Mouse (Mus musculus) lung, embryonic 16.5 days (tissue): ENCODE data around the gene Tcf7. TPM values are rescaled to one million over a fixed set of nuclear protein-coding genes. Genes with fewer than 3 reads are reported as not detected.
"Not testable (repeated sequence)": the region's sequence is repeated elsewhere in the genome, so short reads cannot be mapped to it uniquely, and the experiment has no call there.

Experiments
- ATAC-seq: fragments of 200-750 bp; cut with Nextera tagmentation; 2 replicates; pipeline ENCODE4 v1.8.0; 2017; ENCODE audit warnings: low read depth, mild to moderate bottlenecking, moderate library complexity
- H3K27ac ChIP-seq: fragments of 300-500 bp; sonication (generic); 2 replicates; pipeline ENCODE4 v1.5.1; 2014; ENCODE audit warnings: mild to moderate bottlenecking, control low read depth, low read length
- H3K27me3 ChIP-seq: fragments of 300-500 bp; sonication (generic); 2 replicates; pipeline ENCODE4 v1.6.1; 2014; ENCODE audit warnings: low read depth, low read length, mixed read lengths; ENCODE audit not compliant: control insufficient read depth, insufficient read depth
- H3K36me3 ChIP-seq: fragments of 300-500 bp; sonication (generic); 2 replicates; pipeline ENCODE4 v1.6.1; 2014; ENCODE audit warnings: low read length; ENCODE audit not compliant: control insufficient read depth, insufficient read depth
- H3K4me1 ChIP-seq: fragments of 300-500 bp; sonication (generic); replicated peaks from 2 replicates; pipeline ENCODE4 v1.6.1; 2014; ENCODE audit warnings: low read length, mixed read lengths; ENCODE audit not compliant: control insufficient read depth, insufficient read depth
- H3K4me2 ChIP-seq: fragments of 300-500 bp; sonication (generic); 2 replicates; pipeline ENCODE4 v1.6.1; 2014; ENCODE audit warnings: low read depth, low read length, control low read depth
- H3K4me3 ChIP-seq: fragments of 300-500 bp; sonication (generic); 2 replicates; pipeline ENCODE4 v1.5.1; 2014; ENCODE audit warnings: mild to moderate bottlenecking, low read length, control low read depth
- H3K9ac ChIP-seq: fragments of 300-500 bp; sonication (generic); 2 replicates; pipeline ENCODE4 v1.6.1; 2014; ENCODE audit warnings: low read length, control low read depth
- H3K9me3 ChIP-seq: fragments of 300-500 bp; sonication (generic); 2 replicates; pipeline ENCODE4 v1.6.1; 2016; ENCODE audit warnings: low read length; ENCODE audit not compliant: control insufficient read depth
- WGBS: fragments of 180-500 bp; shearing (Covaris S2); extraction: QIAGEN DNeasy Blood & Tissue Kit; methylation state at CpG from one replicate; pipeline ENCODE4 v1.1.7; 2014; 5-methylcytosine and 5-hydroxymethylcytosine counted together
- polyA plus RNA-seq: library from polyadenylated mRNA; unstranded; fragments of >200 nt; fragmentation: Nextera tagmentation; extraction: Ambion mirVana; gene quantifications from 2 replicates; pipeline ENCODE4 v1.2.1, GENCODE M21; 2015

The Tcf7 gene
- polyA plus RNA-seq, 1 experiment from 2014 or later = 16.4 TPM

GRCm38 (mm10) chr11:52227466-52228226 is 55.2 kb downstream of the Tcf7 start:
- H3K9ac ChIP-seq = no peak overlapping the region; the same call in 1 of the 2 replicates
- no peak overlapping the region for H3K27ac ChIP-seq
- no peaks in the 10 kb centered on the region for H3K36me3 ChIP-seq
- no peak for ATAC-seq
- H3K4me3 ChIP-seq = no peak overlapping the region
- 63% methylated on average over 13 of the region's 13 CpGs for WGBS
- H3K4me1 ChIP-seq = peaks cover 4% of the 10 kb centered on the region
- H3K4me2 ChIP-seq = no peak overlapping the region
- H3K9me3 ChIP-seq = no peaks in the 10 kb centered on the region
- no peaks in the 10 kb centered on the region for H3K27me3 ChIP-seq

- Histone ChIP-seq H3K9ac (no peak overlapping the region; the same call in 1 of the 2 replicates), H3K4me1 (peaks cover 4% of the 10 kb centered on the region), H3K27ac (no peak overlapping the region), H3K27me3 (no peaks in the 10 kb centered on the region), H3K9me3 (no peaks in the 10 kb centered on the region), H3K4me3 (no peak overlapping the region), H3K36me3 (no peaks in the 10 kb centered on the region), H3K4me2 (no peak overlapping the region)
- WGBS = 67% methylated on average over 3 of the region's 3 CpGs
- ATAC-seq = no peak
Observed at GRCm38 (mm10) chr11:52227053-52227452, 55.8 kb downstream of the Tcf7 start.

GRCm38 (mm10) chr11:52225986-52226599 is 56.7 kb downstream of the Tcf7 start:
- peaks cover 4% of the 10 kb centered on the region for H3K4me1 ChIP-seq
- H3K9ac ChIP-seq = no peak overlapping the region
- H3K27ac ChIP-seq = no peak overlapping the region
- WGBS = 60% methylated on average over 3 of the region's 3 CpGs
- H3K36me3 ChIP-seq = no peaks in the 10 kb centered on the region
- no peak for ATAC-seq
- no peak overlapping the region for H3K4me3 ChIP-seq
- H3K27me3 ChIP-seq = no peaks in the 10 kb centered on the region
- no peaks in the 10 kb centered on the region for H3K9me3 ChIP-seq
- no peak overlapping the region for H3K4me2 ChIP-seq

- peak overlapping the region; percentile 65 for H3K27ac ChIP-seq
- H3K9ac ChIP-seq = peak overlapping the region; percentile 37; the same call in 1 of the 2 replicates
- H3K4me3 ChIP-seq = peak overlapping the region; percentile 29
- H3K36me3 ChIP-seq = no peaks in the 10 kb centered on the region
- H3K27me3 ChIP-seq = no peaks in the 10 kb centered on the region
- peak; percentile 84 for ATAC-seq
- H3K4me1 ChIP-seq = no peaks in the 10 kb centered on the region
- WGBS = 9% methylated on average over 19 of the region's 19 CpGs
- H3K9me3 ChIP-seq = no peaks in the 10 kb centered on the region
- peak overlapping the region; percentile 44 for H3K4me2 ChIP-seq
Observed at GRCm38 (mm10) chr11:52223968-52224682, 58.7 kb downstream of the Tcf7 start.

GRCm38 (mm10) chr11:52222891-52223290 is 59.9 kb downstream of the Tcf7 start:
- H3K9ac ChIP-seq = no peak overlapping the region
- H3K27me3 ChIP-seq = no peaks in the 10 kb centered on the region
- 65% methylated on average over 6 of the region's 6 CpGs for WGBS
- H3K27ac ChIP-seq = no peak overlapping the region
- no peak overlapping the region for H3K4me3 ChIP-seq
- H3K4me1 ChIP-seq = no peaks in the 10 kb centered on the region
- no peak overlapping the region for H3K4me2 ChIP-seq
- H3K9me3 ChIP-seq = no peaks in the 10 kb centered on the region
- no peaks in the 10 kb centered on the region for H3K36me3 ChIP-seq
- no peak for ATAC-seq

- not testable (repeated sequence) for ATAC-seq, H3K4me2 ChIP-seq, H3K4me1 ChIP-seq, H3K4me3 ChIP-seq, H3K9ac ChIP-seq, H3K27me3 ChIP-seq, H3K36me3 ChIP-seq, H3K9me3 ChIP-seq, H3K27ac ChIP-seq
- WGBS = 85% methylated on average over 6 of the region's 6 CpGs
Observed at GRCm38 (mm10) chr11:52221921-52222320, 60.9 kb downstream of the Tcf7 start.

- H3K27ac ChIP-seq = no peak overlapping the region
- H3K36me3 ChIP-seq = no peaks in the 10 kb centered on the region
- no peak; the same call in 1 of the 2 replicates for ATAC-seq
- H3K4me2 ChIP-seq = peak overlapping the region; percentile 23; the same call in 1 of the 2 replicates
- H3K9me3 ChIP-seq = no peaks in the 10 kb centered on the region
- H3K9ac ChIP-seq = no peak overlapping the region
- no peak overlapping the region for H3K4me3 ChIP-seq
- 6% methylated on average over 4 of the region's 4 CpGs for WGBS
- H3K27me3 ChIP-seq = no peaks in the 10 kb centered on the region
- H3K4me1 ChIP-seq = no peaks in the 10 kb centered on the region
Observed at GRCm38 (mm10) chr11:52220282-52220681, 62.5 kb downstream of the Tcf7 start.

- H3K27ac ChIP-seq = no peak within 1 kb of the TSS
- no peaks in the 10 kb centered on the region for H3K36me3 ChIP-seq
- no peak within 1 kb of the TSS for H3K4me2 ChIP-seq
- H3K9ac ChIP-seq = no peak within 1 kb of the TSS
- no peak within 1 kb of the TSS for H3K4me3 ChIP-seq
- no peak for ATAC-seq
- no peaks in the 10 kb centered on the region for H3K4me1 ChIP-seq
- H3K27me3 ChIP-seq = no peaks in the 10 kb centered on the region
- no peaks in the 10 kb centered on the region for H3K9me3 ChIP-seq
Observed at GRCm38 (mm10) chr11:52213887-52214286, 68.9 kb downstream of the Tcf7 start, which contains the start of gene Olfr1371. Gene Olfr1371 (minus strand): TSS chr11:52213987.
